Mouse (Mus musculus): ENCODE measurements around the gene Ap1s1. TPM values are rescaled to one million over a fixed set of nuclear protein-coding genes. Genes with fewer than 3 reads are reported as not detected.

The Ap1s1 gene
- total RNA-seq, 1 experiment from 2014 or later, result 88.6 TPM

GRCm38 (mm10) chr5:137024318-137024717 is 21.6 kb downstream of the Ap1s1 start:
- DNase-seq, result no peak

- DNase-seq, result peak; percentile 67
Observed at GRCm38 (mm10) chr5:137015913-137016312, 30.0 kb downstream of the Ap1s1 start.

- peak; percentile 58 for DNase-seq
Observed at GRCm38 (mm10) chr5:137012401-137012950, 33.5 kb downstream of the Ap1s1 start.

GRCm38 (mm10) chr5:137009988-137010387 is 35.9 kb downstream of the Ap1s1 start:
- DNase-seq, result peak; percentile 74

- DNase-seq, result no peak
Observed at GRCm38 (mm10) chr5:137007276-137007675, 38.7 kb downstream of the Ap1s1 start.

GRCm38 (mm10) chr5:137000612-137001011 is 45.3 kb downstream of the Ap1s1 start:
- no peak for DNase-seq

- no peak for DNase-seq
Observed at GRCm38 (mm10) chr5:136999449-136999848, 46.5 kb downstream of the Ap1s1 start.

GRCm38 (mm10) chr5:136989801-136990200 is 56.1 kb downstream of the Ap1s1 start:
- no peak for DNase-seq

- DNase-seq, result no peak
Observed at GRCm38 (mm10) chr5:136988420-136988819, 57.5 kb downstream of the Ap1s1 start.

- no peak for DNase-seq
Observed at GRCm38 (mm10) chr5:136987934-136988271, 58.0 kb downstream of the Ap1s1 start, which contains the start of gene Znhit1. TSS of gene Znhit1 (minus strand) at chr5:136988021.

- peak; percentile 81 for DNase-seq
Observed at GRCm38 (mm10) chr5:136987138-136987933, 58.6 kb downstream of the Ap1s1 start.

- DNase-seq, result peak; percentile 98
Observed at GRCm38 (mm10) chr5:136986695-136987137, 59.2 kb downstream of the Ap1s1 start, which contains the start of gene Plod3. TSS of gene Plod3 (plus strand) at chr5:136987019.

Small RNA genes lying within 50 kb of the gene (microRNA-seq; reads per million reads assigned to microRNA genes)
- gene Mir702, result 20.0 to 35.8 reads per million in 2 experiments

Other genes starting within 250 kb of the Ap1s1 start
- gene Col26a1, start 162.9 kb downstream of the Ap1s1 start, total RNA-seq (2021), result 3.3 and 5.6 TPM in 2 replicates
- gene Ift22, start 138.0 kb downstream of the Ap1s1 start, total RNA-seq (2021), result 24.9 and 26.4 TPM in 2 replicates
- gene Fis1, start 92.9 kb downstream of the Ap1s1 start, total RNA-seq (2021), result 136 TPM in 2 replicates
- gene Cldn15, start 79.5 kb downstream of the Ap1s1 start, total RNA-seq (2021), result 13.5 and 14.7 TPM in 2 replicates
- gene Plod3, start 59.1 kb downstream of the Ap1s1 start, total RNA-seq (2021), result 54.9 and 57.8 TPM in 2 replicates
- gene Znhit1, start 58.1 kb downstream of the Ap1s1 start, total RNA-seq (2021), result 64.8 and 72.1 TPM in 2 replicates
- gene Vgf, start 19.7 kb downstream of the Ap1s1 start, total RNA-seq (2021), result 11.9 and 12.6 TPM in 2 replicates
- 2.0 and 2.6 TPM in 2 replicates for gene Serpine1, start 26.1 kb upstream of the Ap1s1 start, total RNA-seq (2021)
- 38.1 and 39.8 TPM in 2 replicates for gene Trim56, start 70.1 kb upstream of the Ap1s1 start, total RNA-seq (2021)
- not detected in 2 replicates for gene Muc3, start 103.2 kb upstream of the Ap1s1 start, total RNA-seq (2021)
- gene Muc3a, start 166.3 kb upstream of the Ap1s1 start, total RNA-seq (2021), result 0.19 and 0.98 TPM in 2 replicates
- gene Ache, start 241.4 kb upstream of the Ap1s1 start, total RNA-seq (2021), result 10.3 and 17.4 TPM in 2 replicates
- 8.0 and 11.9 TPM in 2 replicates for gene Ufsp1, start 248.5 kb upstream of the Ap1s1 start, total RNA-seq (2021)

Data from adrenal gland, postnatal 14 days (tissue).